Mouse (Mus musculus) kidney, embryonic 15.5 days (tissue): ENCODE data around the gene Hsd3b7. TPM values are rescaled to one million over a fixed set of nuclear protein-coding genes. Genes with fewer than 3 reads are reported as not detected.
A peak's percentile ranks its signal among the peaks of the same experiment; 100 is the strongest.

Source experiments
- ATAC-seq: fragments of 200-750 bp; cut with Nextera tagmentation; replicated peaks from 2 replicates; pipeline ENCODE4 v1.8.0; 2017; ENCODE audit warnings: moderate TSS enrichment; ENCODE audit not compliant: low FRiP score
- H3K27ac ChIP-seq: fragments of 300-500 bp; sonication (generic); 2 replicates; pipeline ENCODE4 v1.5.1; 2015; ENCODE audit warnings: mild to moderate bottlenecking, inconsistent platforms
- H3K27me3 ChIP-seq: fragments of 300-500 bp; sonication (generic); 2 replicates; pipeline ENCODE4 v1.6.1; 2015; ENCODE audit warnings: inconsistent platforms
- H3K36me3 ChIP-seq: fragments of 300-500 bp; sonication (generic); 2 replicates; pipeline ENCODE4 v1.6.1; 2015; ENCODE audit warnings: inconsistent platforms
- H3K4me1 ChIP-seq: fragments of 300-500 bp; sonication (generic); 2 replicates; pipeline ENCODE4 v1.6.1; 2015; ENCODE audit warnings: inconsistent platforms
- H3K4me2 ChIP-seq: fragments of 300-500 bp; sonication (generic); 2 replicates; pipeline ENCODE4 v1.6.1; 2015; ENCODE audit warnings: moderate library complexity, mild to moderate bottlenecking, inconsistent platforms
- H3K4me3 ChIP-seq: fragments of 300-500 bp; sonication (generic); replicated peaks from 2 replicates; pipeline ENCODE4 v1.5.1; 2015; ENCODE audit warnings: mild to moderate bottlenecking, inconsistent platforms
- H3K9ac ChIP-seq: fragments of 300-500 bp; sonication (generic); 2 replicates; pipeline ENCODE4 v1.6.1; 2015; ENCODE audit warnings: mild to moderate bottlenecking, inconsistent platforms
- H3K9me3 ChIP-seq: fragments of 300-500 bp; sonication (generic); replicated peaks from 2 replicates; pipeline ENCODE4 v1.6.1; 2016; ENCODE audit warnings: inconsistent platforms
- WGBS: fragments of 180-500 bp; shearing (Covaris S2); methylation state at CpG from one replicate; pipeline ENCODE4 v1.1.7; 2015; ENCODE audit warnings: mixed read lengths; 5-methylcytosine and 5-hydroxymethylcytosine counted together
- polyA plus RNA-seq: library from polyadenylated mRNA; unstranded; fragments of >200 nt; fragmentation: Nextera tagmentation; extraction: Ambion mirVana; gene quantifications from 2 replicates; pipeline ENCODE4 v1.2.1, GENCODE M21; 2015

Gene Hsd3b7
- 23.0 and 27.6 TPM in 2 replicates for polyA plus RNA-seq

GRCm38 (mm10) chr7:127800435-127801009, at the start of gene Hsd3b7:
Gene Hsd3b7, plus strand, starts transcription at chr7:127800604.
- peak within 1 kb of the TSS; percentile 49 for H3K4me2 ChIP-seq
- H3K9me3 ChIP-seq = no peaks in the 10 kb centered on the region
- H3K4me1 ChIP-seq = peaks cover 9% of the 10 kb centered on the region
- peak; percentile 92 for ATAC-seq
- 23% methylated on average over 6 of the region's 6 CpGs for WGBS
- peak within 1 kb of the TSS; percentile 33 for H3K4me3 ChIP-seq
- peak within 1 kb of the TSS; percentile 61 for H3K27ac ChIP-seq
- H3K27me3 ChIP-seq = no peaks in the 10 kb centered on the region
- H3K9ac ChIP-seq = no peak within 1 kb of the TSS
- H3K36me3 ChIP-seq = peaks cover 74% of the 10 kb centered on the region

DNA sequence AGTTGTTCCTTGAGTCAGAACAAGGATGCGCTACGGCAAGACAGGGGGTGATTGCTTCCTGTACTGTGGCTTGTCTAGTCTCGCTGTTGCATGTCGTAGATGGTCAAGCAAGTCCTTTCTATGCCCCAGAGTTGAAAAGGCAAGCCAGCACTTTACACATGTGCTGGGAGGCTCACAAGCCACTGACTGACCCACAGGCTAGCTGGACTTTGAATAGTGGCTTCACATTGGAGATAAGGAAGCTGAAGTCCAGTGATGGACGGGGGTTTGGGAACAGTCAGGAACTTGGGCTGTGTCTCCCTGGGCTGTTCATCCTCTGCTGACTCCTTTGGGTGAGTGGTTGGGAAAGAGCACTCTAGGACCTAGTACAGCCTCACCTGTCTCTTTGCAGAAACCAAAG, 48.8 kb upstream of the Hsd3b7 start:
- H3K4me1 ChIP-seq = peaks cover 33% of the 10 kb centered on the region
- H3K9me3 ChIP-seq = no peaks in the 10 kb centered on the region
- H3K27me3 ChIP-seq = no peaks in the 10 kb centered on the region
- no peak for ATAC-seq
- H3K27ac ChIP-seq = no peak overlapping the region
- no peak overlapping the region for H3K9ac ChIP-seq
- no peak overlapping the region for H3K4me2 ChIP-seq
- peaks cover 88% of the 10 kb centered on the region for H3K36me3 ChIP-seq
- 97% methylated on average over 5 of the region's 5 CpGs for WGBS
- no peak overlapping the region for H3K4me3 ChIP-seq

DNA sequence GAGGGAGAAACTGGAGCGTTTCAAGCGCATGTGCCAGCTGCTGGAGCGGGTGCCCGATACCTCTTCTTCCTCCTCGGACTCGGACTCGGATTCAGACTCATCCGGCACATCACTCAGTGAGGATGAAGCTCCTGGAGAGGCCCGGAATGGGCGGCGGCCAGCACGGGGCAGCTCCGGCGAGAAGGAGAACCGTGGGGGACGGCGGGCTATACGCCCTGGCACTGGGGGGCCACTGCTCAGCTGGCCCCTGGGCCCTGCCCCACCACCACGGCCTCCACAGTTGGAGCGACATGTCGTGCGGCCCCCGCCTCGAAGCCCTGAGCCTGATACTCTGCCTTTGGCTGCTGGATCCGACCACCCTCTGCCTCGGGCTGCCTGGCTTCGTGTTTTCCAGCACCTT, 48.3 kb upstream of the Hsd3b7 start:
- ATAC-seq = no peak
- no peaks in the 10 kb centered on the region for H3K27me3 ChIP-seq
- 91% methylated on average over 27 of the region's 27 CpGs for WGBS
- no peak overlapping the region for H3K9ac ChIP-seq
- H3K9me3 ChIP-seq = no peaks in the 10 kb centered on the region
- peaks cover 38% of the 10 kb centered on the region for H3K4me1 ChIP-seq
- H3K27ac ChIP-seq = no peak overlapping the region
- no peak overlapping the region for H3K4me3 ChIP-seq
- peaks cover 92% of the 10 kb centered on the region for H3K36me3 ChIP-seq
- H3K4me2 ChIP-seq = no peak overlapping the region

- 65% methylated on average over 5 of the region's 5 CpGs for WGBS
- Histone ChIP-seq H3K36me3 (peaks cover 100% of the 10 kb centered on the region), H3K9ac (no peak overlapping the region)
Measured at GRCm38 (mm10) chr7:127753158-127753557, 47.2 kb upstream of the Hsd3b7 start.

GRCm38 (mm10) chr7:127753741-127754140, 46.7 kb upstream of the Hsd3b7 start:
- no peaks in the 10 kb centered on the region for H3K9me3 ChIP-seq
- no peak for ATAC-seq
- H3K4me1 ChIP-seq = peaks cover 23% of the 10 kb centered on the region
- H3K4me3 ChIP-seq = no peak overlapping the region
- H3K27ac ChIP-seq = no peak overlapping the region
- no peaks in the 10 kb centered on the region for H3K27me3 ChIP-seq
- H3K9ac ChIP-seq = no peak overlapping the region
- WGBS = 84% methylated on average over 7 of the region's 7 CpGs
- H3K36me3 ChIP-seq = peaks cover 100% of the 10 kb centered on the region
- H3K4me2 ChIP-seq = no peak overlapping the region

More at GRCm38 (mm10) chr7:127753158-127753557, 47.2 kb upstream of the Hsd3b7 start:
- H3K27me3 ChIP-seq = no peaks in the 10 kb centered on the region
- 0 out of 2 replicates have a peak overlapping the region, but pooled peaks have one; percentile 6 for H3K27ac ChIP-seq
- H3K4me2 ChIP-seq = no peak overlapping the region
- no peaks in the 10 kb centered on the region for H3K9me3 ChIP-seq
- ATAC-seq = no peak
- H3K4me3 ChIP-seq = no peak overlapping the region
- peaks cover 29% of the 10 kb centered on the region for H3K4me1 ChIP-seq

DNA sequence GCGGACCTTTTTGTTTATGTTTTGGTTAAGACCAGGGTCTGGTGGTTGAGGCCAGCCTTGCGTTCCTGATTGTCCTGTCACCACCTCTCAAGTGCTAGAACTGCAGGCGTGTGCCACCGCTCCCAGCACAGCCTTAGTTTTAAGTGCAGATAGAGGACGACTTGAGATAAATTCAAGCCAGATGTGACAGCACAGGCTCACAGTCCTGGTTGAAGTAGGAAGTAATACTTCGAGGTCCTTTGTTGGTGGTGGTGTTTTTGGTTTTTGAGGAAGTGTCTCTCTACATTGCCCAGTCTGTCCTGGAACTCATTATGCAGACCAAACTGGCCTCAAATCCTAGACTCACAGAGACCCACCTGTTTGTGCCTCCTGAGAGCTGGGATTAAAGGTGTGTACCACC, 40.7 kb upstream of the Hsd3b7 start:
- no peak for ATAC-seq
- 57% methylated on average over 6 of the region's 6 CpGs for WGBS

GRCm38 (mm10) chr7:127760478-127760877, 39.9 kb upstream of the Hsd3b7 start:
- no peaks in the 10 kb centered on the region for H3K27me3 ChIP-seq
- H3K27ac ChIP-seq = no peak overlapping the region
- H3K4me3 ChIP-seq = no peak overlapping the region
- H3K4me2 ChIP-seq = no peak overlapping the region
- no peak for ATAC-seq
- no peaks in the 10 kb centered on the region for H3K9me3 ChIP-seq
- peaks cover 30% of the 10 kb centered on the region for H3K4me1 ChIP-seq
- H3K36me3 ChIP-seq = peaks cover 89% of the 10 kb centered on the region
- H3K9ac ChIP-seq = 0 out of 2 replicates have a peak overlapping the region, but pooled peaks have one; percentile 7
- 68% methylated on average over 3 of the region's 3 CpGs for WGBS

More for the DNA sequence above, 40.7 kb upstream of the Hsd3b7 start:
- Histone ChIP-seq H3K9me3 (no peaks in the 10 kb centered on the region), H3K9ac (no peak overlapping the region), H3K4me2 (no peak overlapping the region), H3K27ac (no peak overlapping the region), H3K27me3 (no peaks in the 10 kb centered on the region), H3K36me3 (peaks cover 89% of the 10 kb centered on the region), H3K4me1 (peaks cover 30% of the 10 kb centered on the region), H3K4me3 (no peak overlapping the region)

GRCm38 (mm10) chr7:127761026-127761425, 39.4 kb upstream of the Hsd3b7 start:
- Histone ChIP-seq H3K4me1 (peaks cover 24% of the 10 kb centered on the region), H3K4me3 (no peak overlapping the region), H3K4me2 (no peak overlapping the region), H3K27me3 (no peaks in the 10 kb centered on the region), H3K36me3 (peaks cover 89% of the 10 kb centered on the region), H3K9me3 (no peaks in the 10 kb centered on the region), H3K9ac (no peak overlapping the region), H3K27ac (no peak overlapping the region)
- 38% methylated on average over 7 of the region's 7 CpGs for WGBS
- no peak for ATAC-seq

DNA sequence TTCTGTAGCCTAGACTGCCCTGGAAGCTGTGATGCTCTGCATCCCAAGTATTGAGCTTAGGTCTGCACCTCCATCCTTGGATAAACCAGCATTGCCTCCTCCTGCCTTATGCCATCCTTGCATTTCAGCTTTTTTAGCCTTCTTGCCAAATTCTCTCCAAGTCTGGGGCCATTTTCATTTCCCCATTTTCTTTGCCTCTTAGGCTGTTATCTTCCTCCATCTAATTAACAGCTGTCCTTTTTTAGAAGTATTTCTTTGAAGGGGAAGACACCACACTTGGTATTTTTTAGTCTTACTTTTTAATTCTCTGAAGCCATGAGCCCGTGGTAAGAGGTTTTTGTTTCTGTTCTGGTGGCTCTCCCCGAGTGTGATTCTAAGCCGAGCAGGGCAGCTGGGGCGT, 36.8 kb upstream of the Hsd3b7 start:
- Histone ChIP-seq H3K36me3 (peaks cover 89% of the 10 kb centered on the region), H3K4me1 (peaks cover 20% of the 10 kb centered on the region), H3K27me3 (no peaks in the 10 kb centered on the region), H3K9ac (no peak overlapping the region), H3K4me2 (no peak overlapping the region), H3K4me3 (no peak overlapping the region), H3K9me3 (no peaks in the 10 kb centered on the region), H3K27ac (no peak overlapping the region)
- ATAC-seq = no peak
- WGBS = 90% methylated on average over 4 of the region's 4 CpGs

DNA sequence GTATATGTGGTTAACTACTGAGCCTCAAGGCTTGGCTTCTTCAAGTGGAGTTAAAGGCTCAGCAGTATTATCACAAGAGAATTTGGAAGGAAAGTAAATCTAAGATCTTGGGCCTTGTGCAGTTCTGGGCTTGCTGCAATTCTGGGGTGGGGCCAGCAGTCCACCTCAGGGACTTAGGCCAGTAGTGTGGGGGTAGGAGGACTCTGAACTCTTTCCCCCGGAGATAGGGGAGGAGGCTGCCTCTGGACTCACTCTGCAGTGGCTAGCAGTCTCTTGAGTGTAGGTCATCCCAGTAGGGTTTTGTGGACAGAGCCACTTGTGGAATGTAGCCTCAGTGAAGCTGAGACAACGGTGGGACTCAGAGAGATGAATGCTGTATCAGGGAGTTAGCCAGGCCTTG, 34.6 kb upstream of the Hsd3b7 start:
- Histone ChIP-seq H3K9me3 (no peaks in the 10 kb centered on the region), H3K4me1 (peaks cover 23% of the 10 kb centered on the region), H3K27ac (no peak overlapping the region), H3K36me3 (peaks cover 75% of the 10 kb centered on the region), H3K9ac (no peak overlapping the region), H3K4me3 (no peak overlapping the region), H3K27me3 (no peaks in the 10 kb centered on the region), H3K4me2 (no peak overlapping the region)
- WGBS = 86% methylated on average over 2 of the region's 2 CpGs
- ATAC-seq = no peak

GRCm38 (mm10) chr7:127766851-127767609, 33.4 kb upstream of the Hsd3b7 start:
- no peak for ATAC-seq
- H3K4me1 ChIP-seq = peaks cover 29% of the 10 kb centered on the region
- H3K9ac ChIP-seq = no peak overlapping the region
- WGBS = 79% methylated on average over 17 of the region's 17 CpGs
- no peaks in the 10 kb centered on the region for H3K27me3 ChIP-seq
- no peak overlapping the region for H3K4me2 ChIP-seq
- no peak overlapping the region; the same call in 1 of the 2 replicates for H3K4me3 ChIP-seq
- peaks cover 63% of the 10 kb centered on the region for H3K36me3 ChIP-seq
- no peaks in the 10 kb centered on the region for H3K9me3 ChIP-seq
- no peak overlapping the region for H3K27ac ChIP-seq

GRCm38 (mm10) chr7:127767671-127768345, 32.6 kb upstream of the Hsd3b7 start:
- Histone ChIP-seq H3K36me3 (peaks cover 56% of the 10 kb centered on the region), H3K4me2 (no peak overlapping the region), H3K9me3 (no peaks in the 10 kb centered on the region), H3K27me3 (no peaks in the 10 kb centered on the region), H3K9ac (no peak overlapping the region), H3K27ac (peak overlapping the region; percentile 98), H3K4me3 (no peak overlapping the region; the same call in 1 of the 2 replicates), H3K4me1 (peaks cover 29% of the 10 kb centered on the region)
- no peak for ATAC-seq
- 94% methylated on average over 19 of the region's 19 CpGs for WGBS
